Mouse (Mus musculus): ENCODE measurements around the gene Zmynd8.

DNA sequence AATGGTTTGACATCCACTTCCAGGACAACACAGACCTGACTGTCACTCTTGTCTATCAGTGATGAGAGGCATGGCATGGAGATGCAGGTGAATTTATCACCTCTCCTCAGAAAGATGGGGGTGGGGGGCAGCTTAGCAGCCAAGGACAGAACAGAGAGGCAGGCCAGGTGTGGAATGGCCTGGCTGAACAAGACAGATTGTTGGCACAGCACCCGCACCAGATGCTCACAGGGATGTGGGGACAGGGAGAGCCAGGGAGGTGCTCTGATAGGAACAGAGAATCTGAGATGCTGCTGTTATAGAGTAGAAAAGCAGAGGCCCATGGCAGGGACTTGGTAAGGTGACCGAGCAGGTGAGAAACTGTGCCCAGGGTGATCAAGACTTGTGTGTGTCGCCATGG is 109.1 kb downstream of the Zmynd8 start:
- TF ChIP-seq GATA1 (IDR thresholded peaks at IDR 0.05; ENCODE audit: low read length) (no peak), TAL1 (IDR thresholded peaks at IDR 0.05; ENCODE audit: low read length) (no peak)
